Mouse (Mus musculus) heart, adult 18-20 months (tissue): ENCODE measurements at regions not wholly inside any gene's neighbourhood (a gene's known extent, or its start where the extent isn't known, plus 50 kb on each side); places are given as distances from the start of the nearest gene placed in this dataset.
"Not testable (repeated sequence)": the region's sequence is repeated elsewhere in the genome, so short reads cannot be mapped to it uniquely, and the experiment has no call there.

ENCODE experiments used
- DNase-seq, 2 experiments: peaks; one replicate each; pipeline ENCODE4 v3.0.0; 2021 to 2022; ENCODE audit warnings: mixed read lengths in 1 of 2

DNA sequence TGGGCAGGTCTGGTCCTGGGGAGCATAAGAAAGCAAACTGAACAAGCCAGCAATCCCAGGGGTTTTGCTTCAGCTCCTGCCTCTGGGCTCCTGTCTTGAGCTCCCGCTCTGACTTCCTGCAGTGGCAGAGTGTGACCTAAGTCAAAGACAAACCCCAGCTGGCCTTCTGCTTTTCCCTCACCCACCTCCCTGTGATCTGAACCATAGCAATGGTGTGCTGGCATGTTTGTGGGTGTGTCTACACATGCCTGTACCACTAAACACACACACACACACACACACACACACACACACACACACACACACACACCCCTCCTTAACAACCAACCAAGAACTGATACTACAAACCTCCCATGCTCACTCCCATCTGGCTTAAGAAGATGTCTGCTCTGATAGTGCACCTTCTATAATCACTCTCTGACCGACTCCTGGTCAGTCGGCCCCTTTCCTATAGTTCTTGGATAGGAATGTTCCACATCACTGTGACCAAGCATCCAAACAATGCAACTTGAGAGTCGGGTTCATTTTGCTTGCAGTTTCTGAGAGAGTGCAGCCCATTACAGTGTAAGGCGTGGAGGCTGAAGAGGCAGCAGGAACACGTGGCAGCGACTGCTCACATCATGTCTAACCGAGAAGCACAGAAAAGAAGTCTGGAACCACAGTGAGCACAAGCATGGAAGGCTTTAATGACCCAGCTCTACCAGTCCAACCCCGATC lies 134.4 kb downstream of the Tcp10c start:
- DNase-seq = no peak

DNA sequence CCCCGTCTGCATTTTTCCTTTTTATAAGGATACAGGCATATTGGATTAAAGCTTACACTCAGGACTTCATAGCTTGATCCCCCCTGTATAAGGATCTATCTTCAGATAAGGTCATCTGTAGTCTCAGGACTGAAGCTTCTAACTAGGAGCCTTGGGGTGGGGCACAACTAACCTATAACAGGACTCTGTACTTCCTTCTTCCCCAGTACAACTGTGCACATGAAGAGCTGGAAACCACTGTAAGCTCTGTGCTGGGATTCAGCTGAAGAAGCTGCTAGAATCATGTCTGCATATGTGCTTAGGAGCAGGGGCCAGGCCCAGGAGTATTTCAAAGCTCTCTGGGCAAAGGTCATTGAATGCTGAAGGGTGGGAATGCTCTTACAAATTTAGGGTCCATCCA lies 137.9 kb downstream of the Tcp10c start:
- DNase-seq = not testable (repeated sequence)

DNA sequence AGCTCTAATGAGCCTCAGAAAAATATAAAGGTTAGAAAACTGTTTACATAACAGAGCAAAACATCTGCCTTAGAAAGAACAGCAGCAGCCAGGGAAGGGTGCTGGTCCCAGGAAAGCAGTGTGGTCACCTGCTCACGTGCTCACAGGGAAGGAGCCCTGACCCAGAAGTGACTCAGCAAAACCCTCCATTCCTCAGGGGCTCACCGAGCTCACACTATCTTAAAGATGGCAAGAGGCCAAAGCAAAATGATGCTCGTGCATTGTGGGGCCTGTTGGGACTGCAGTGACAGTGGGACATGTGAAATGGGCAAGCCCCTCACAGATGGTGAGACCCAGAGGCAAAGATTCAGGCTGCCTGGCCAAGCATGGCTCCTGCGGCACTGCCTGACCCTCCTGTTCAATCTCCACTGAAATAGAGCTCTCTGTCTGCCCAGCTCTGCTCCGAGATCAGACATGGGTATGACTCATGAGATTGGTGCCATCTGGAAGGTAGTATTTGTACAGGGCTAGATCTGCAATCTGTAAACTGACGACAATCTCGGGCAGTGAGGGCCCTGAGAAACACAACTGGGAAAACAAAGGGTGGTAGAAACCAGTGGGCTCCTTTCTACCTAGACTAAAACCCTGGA lies 138.4 kb downstream of the Tcp10c start:
- not testable (repeated sequence) for DNase-seq

DNA sequence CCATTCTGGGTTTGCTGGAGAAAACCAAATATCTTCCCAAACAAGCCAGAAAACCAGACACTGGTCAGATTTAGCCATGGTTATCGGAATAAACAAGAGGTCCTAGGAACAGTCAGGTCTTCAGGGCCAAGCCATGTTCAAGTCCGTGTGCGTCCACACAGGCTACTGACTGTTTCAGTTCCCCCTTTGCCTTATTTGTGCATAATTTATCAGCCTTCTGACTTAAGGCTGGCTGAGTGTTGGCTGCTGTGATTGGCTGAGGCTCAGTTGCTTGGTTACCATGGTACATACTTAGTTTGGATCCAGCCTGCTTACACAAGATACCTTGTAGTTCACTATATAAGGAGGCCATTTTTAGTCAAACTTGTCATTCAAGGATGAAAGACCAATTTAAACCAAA lies 139.5 kb downstream of the Tcp10c start:
- not testable (repeated sequence) for DNase-seq

GRCm38 (mm10) chr17:13494475-13494874 lies 140.1 kb downstream of the Tcp10c start:
- not testable (repeated sequence) for DNase-seq

DNA sequence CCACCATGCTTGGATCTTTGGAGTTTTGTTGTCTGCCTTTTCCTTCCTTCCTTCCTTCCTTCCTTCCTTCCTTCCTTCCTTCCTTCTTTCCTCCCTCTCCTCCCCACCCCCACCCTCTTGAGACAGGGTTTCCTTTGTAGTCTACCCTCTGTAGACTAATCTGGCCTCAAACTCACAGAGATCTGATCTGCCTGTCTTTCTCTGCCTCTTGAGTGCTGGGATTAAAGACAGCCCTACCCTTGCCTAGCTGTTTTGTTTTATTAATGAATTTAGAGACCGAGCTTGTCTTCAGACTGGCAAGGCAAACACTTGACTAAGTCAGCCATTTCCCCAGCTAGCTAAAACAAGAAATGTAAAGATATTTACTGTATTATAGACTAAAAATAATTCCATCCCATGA lies 150.0 kb downstream of the Tcp10c start:
- DNase-seq = not testable (repeated sequence)

- not testable (repeated sequence) for DNase-seq
Observed at GRCm38 (mm10) chr17:13504827-13505268, 150.5 kb downstream of the Tcp10c start.

- DNase-seq = not testable (repeated sequence)
Observed at GRCm38 (mm10) chr17:13507397-13508063, 153.2 kb downstream of the Tcp10c start.

DNA sequence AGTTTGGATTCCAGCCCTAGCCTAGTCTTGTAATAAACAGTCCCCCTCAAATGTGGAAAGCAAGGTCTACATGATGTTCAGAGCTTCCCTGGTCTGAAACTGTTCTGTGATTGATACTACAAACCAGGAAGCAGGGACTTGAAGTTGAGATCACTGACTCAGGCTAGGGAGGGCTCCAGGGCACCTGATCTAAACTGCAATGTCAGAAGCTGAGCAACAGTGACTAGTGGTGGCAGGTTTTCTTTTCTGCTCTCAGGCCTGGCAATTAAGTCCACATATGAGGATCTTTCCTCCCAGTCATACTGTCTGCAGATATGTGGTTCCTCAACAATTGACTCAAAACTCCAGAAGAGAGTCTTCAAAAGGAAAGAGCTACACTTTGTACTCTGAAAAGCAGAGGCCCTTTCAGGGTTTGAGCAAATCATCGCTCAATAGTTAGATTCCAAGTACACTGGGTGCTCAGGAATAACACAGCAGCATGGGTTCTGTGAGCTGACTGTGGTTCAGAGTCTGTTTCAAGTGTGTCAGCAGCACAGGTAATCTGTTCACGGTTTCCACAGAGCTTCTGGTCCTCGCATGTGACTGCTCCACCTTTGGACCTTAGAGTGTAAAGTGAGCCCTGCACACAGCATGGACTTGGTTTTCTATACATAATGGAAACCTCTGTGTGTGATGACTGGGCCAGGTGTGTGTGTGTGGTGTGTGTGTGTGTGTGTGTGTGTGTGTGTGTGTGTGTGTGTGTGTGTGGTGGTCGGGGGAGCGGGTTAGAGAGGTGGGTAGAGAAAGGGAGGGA lies 165.2 kb downstream of the Tcp10c start:
- not testable (repeated sequence) for DNase-seq

DNA sequence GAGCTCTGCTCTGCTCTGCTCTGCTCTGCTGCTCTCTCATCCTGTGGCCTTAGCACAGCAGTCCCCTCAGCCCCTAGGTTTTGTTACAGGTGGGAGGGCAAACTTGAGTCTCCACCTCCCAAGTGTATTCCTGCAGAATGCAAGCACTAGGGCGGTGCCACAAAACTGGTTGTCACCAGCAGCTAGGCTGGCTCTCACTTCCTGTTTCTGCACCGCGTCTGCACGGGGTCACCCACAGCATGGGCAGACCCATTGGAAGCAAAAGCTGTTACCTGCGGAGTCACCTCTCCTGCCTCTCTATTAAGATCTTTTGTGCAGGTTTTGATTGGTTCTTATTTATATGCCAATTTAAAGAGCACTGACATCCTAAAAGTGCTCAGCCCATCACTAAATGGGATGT lies 178.2 kb downstream of the Tcp10c start:
- DNase-seq = not testable (repeated sequence)

- no peak for DNase-seq
Observed at GRCm38 (mm10) chr17:13540446-13541241, 186.3 kb downstream of the Tcp10c start.

- DNase-seq = no peak
Observed at GRCm38 (mm10) chr17:13541249-13541648, 186.9 kb downstream of the Tcp10c start.

DNA sequence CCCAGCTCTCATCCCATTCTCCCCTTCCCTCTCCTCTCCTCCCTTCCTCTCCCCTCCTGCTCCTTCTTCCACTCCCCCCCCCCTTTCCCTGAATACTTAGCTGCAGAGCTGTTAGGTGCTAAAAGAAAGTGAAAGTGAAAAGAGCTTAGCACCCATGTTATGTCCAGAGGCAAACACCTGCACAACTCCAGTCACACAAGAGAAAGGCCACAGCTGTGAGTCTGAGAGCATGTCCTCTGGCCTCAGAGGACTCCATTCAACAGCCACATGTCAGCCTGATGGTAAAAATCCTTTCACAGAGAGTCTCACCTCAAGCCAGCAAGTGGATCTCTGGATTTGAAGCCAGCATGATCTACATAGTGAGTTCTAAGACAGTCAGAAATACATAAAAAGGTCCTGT lies 187.9 kb downstream of the Tcp10c start:
- DNase-seq = no peak

DNA sequence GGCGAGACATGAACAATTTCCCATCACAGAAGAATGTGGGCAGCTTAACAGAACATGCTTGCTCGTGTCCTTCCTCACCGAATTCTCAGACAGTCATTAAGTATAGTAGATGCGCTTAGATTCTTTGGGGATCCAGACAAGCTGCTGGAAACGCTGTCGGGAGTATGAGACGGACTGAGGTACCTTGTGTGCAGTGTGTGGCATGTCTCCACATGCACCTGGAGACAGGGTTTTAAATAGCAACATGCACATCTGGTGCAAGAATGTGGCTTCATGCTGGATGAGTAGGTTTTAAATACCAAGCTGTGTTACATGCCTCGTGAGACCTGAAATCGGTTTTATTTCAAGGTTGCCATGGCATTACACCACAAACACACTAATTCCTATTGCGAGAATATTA lies 188.5 kb downstream of the Tcp10c start:
- no peak for DNase-seq

- DNase-seq = peak; percentile 53 to 67
Observed at GRCm38 (mm10) chr17:13544036-13544795, 189.8 kb downstream of the Tcp10c start.

- no peak for DNase-seq
Observed at GRCm38 (mm10) chr17:13546249-13546648, 191.9 kb downstream of the Tcp10c start.

GRCm38 (mm10) chr17:13546669-13547085 lies 192.3 kb downstream of the Tcp10c start:
- no peak for DNase-seq

DNA sequence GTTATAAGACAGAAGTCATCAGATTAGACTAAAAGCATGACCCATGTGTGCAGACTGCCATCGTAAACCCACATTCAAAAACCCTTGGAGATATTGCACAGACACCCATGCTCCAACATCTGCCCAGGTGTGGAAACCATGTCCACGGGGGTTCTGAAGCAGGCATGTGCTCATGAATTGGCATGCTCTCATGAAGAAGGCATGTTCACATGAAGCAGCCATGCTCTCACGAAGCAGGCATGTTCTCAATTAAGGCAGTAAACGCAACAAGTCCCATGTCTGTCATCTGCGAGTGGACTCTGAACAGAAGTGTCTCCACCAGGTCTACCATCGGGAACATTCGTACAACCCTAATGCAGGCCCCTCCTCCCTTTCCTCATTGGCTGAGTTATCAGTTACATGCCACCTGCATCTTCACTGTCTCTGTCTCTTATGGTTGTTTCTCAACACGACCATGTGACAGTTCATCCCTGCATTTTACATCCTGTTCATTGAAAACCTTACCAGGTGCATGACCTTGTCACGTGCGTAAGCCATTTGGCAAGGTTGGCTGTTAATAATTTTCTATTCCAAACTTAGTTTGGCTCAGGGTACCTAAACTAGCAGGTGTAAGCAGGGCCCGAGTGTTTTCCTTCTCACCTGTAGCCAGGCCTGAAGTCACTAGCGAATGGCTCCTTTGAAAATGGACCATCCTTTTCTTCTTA lies 193.4 kb downstream of the Tcp10c start:
- no peak for DNase-seq

DNA sequence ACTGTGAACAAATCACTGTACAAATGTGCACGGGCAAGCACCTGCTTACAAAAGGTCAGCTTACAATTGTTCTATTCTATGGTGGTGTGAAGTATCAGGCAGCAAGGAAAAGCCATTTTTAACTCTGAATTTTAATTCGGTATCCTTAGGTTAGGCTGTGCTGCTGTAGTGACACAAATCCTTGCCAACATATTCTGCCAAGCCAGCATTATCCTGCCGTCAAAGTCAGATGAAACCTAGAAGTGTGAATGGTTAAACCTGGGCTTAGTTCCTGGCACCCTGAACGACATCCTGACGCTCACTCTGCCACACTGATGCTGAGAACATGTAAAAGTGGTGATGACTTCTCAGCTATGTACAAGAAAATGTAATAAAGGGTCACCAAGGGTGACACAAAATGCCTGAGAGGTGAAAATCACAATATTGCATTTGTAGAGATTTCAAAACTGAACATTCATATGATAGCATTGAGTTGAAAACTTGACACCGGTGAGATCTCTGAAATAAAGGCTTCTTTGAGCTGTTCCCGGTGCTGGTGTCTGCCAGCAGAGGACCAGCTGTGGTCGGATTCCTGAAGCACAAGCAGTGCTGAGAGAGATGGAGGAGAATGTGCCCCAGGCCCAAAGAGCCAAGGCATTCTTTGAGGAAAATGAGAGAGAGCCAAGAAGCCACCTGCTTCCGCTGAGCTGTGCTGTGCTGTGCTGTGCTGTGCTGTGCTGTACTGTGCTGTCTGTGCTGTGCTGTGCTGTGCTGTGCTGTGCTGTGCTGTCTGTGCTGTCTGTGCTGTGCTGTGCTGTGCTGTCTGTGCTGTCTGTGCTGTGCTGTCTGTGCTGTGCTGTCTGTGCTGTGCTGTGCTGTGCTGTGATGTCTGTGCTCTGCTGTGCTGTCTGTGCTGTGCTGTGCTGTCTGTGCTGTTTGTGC lies 195.9 kb downstream of the Tcp10c start:
- DNase-seq = no peak
